10 mouse cellular contexts compared by ENCODE assay signal in genomic region chr10:20313941-20314340, GRCm38 (mm10). TPM values are rescaled to one million over a fixed set of nuclear protein-coding genes. Genes with fewer than 3 reads are reported as not detected.
A peak's percentile ranks its signal among the peaks of the same experiment; 100 is the strongest.
DNase-seq lines count a peak whose midpoint lies in the region; ATAC-seq and TF ChIP-seq lines count a peak whose summit lies in the region.
"Had no signal": no experiment of that assay in that cellular context is flagged by ENCODE, and none has a peak within 500 bp of the region (broad histone marks: within the 10 kb centered on the region; RNA-seq: fewer than 3 reads in every experiment).

No protein-coding gene starts in this region.

- no peak for DNase-seq in lung, embryonic 14.5 days
- no peak for DNase-seq in lung, postnatal 36 days
- no peak for DNase-seq in intestine, embryonic 14.5 days (ENCODE audit: low spot score)
- no peak for DNase-seq in midbrain, postnatal 0 days (ENCODE audit: low spot score)
- DNase-seq in frontal cortex, postnatal 36 days (ENCODE audit: low spot score in 2 of 2), result no peak
- DNase-seq in adrenal gland, adult 2 months, result no peak
- no peak for DNase-seq in adipocyte (ENCODE audit: low spot score)
- DNase-seq: right cerebral cortex, postnatal 25 days had no signal

- H3K4me1 ChIP-seq in lung, embryonic 14.5 days (ENCODE audit: insufficient read depth), result peaks cover 4% of the 10 kb centered on the region
- H3K4me1 ChIP-seq in embryonic facial prominence, embryonic 15.5 days, result peaks cover 17% of the 10 kb centered on the region; the same call in 1 of the 2 replicates
- peaks cover 14% of the 10 kb centered on the region for H3K4me1 ChIP-seq in intestine, embryonic 14.5 days (replicated peaks; ENCODE audit: control insufficient read depth, insufficient read depth, low read length)
- no peaks in the 10 kb centered on the region for H3K4me1 ChIP-seq in midbrain, postnatal 0 days (ENCODE audit: insufficient read depth, low read length)

- no peak for ATAC-seq in lung, embryonic 14.5 days (ENCODE audit: insufficient read depth)
- ATAC-seq in embryonic facial prominence, embryonic 15.5 days (ENCODE audit: insufficient number of reproducible peaks, low FRiP score, low TSS enrichment, low read depth), result no peak
- ATAC-seq in intestine, embryonic 14.5 days (replicated peaks; ENCODE audit: low FRiP score, low TSS enrichment, low read depth), result no peak
- ATAC-seq in midbrain, postnatal 0 days (ENCODE audit: low FRiP score), result no peak

- peak overlapping the region; percentile 89 for H3K4me3 ChIP-seq in lung, embryonic 14.5 days (ENCODE audit: low read depth, low read length)
- H3K4me3 ChIP-seq in embryonic facial prominence, embryonic 15.5 days (replicated peaks), result no peak overlapping the region
- no peak overlapping the region for H3K4me3 ChIP-seq in intestine, embryonic 14.5 days (ENCODE audit: low read depth, low read length)
- peak overlapping the region; percentile 78; the same call in 1 of the 2 replicates for H3K4me3 ChIP-seq in midbrain, postnatal 0 days (ENCODE audit: low read depth, low read length)

- H3K9me3 ChIP-seq in lung, embryonic 14.5 days (ENCODE audit: low read depth, low read length), result no peaks in the 10 kb centered on the region
- H3K9me3 ChIP-seq in embryonic facial prominence, embryonic 15.5 days (replicated peaks), result no peaks in the 10 kb centered on the region
- H3K9me3 ChIP-seq in intestine, embryonic 14.5 days (ENCODE audit: control insufficient read depth, low read length), result no peaks in the 10 kb centered on the region
- H3K9me3 ChIP-seq in midbrain, postnatal 0 days (ENCODE audit: low read length), result no peaks in the 10 kb centered on the region
- H3K9me3 ChIP-seq: limb, embryonic 15.5 days had no signal

- H3K9ac ChIP-seq in lung, embryonic 14.5 days, result no peak overlapping the region
- no peak overlapping the region for H3K9ac ChIP-seq in embryonic facial prominence, embryonic 15.5 days
- H3K9ac ChIP-seq in intestine, embryonic 14.5 days (ENCODE audit: low read length), result no peak overlapping the region
- H3K9ac ChIP-seq in midbrain, postnatal 0 days (replicated peaks; ENCODE audit: low read length, poor library complexity, severe bottlenecking), result no peak overlapping the region
- H3K9ac ChIP-seq: limb, embryonic 15.5 days had no signal

- H3K4me2 ChIP-seq in lung, embryonic 14.5 days, result peak overlapping the region; percentile 67
- peak overlapping the region; percentile 17; the same call in 1 of the 2 replicates for H3K4me2 ChIP-seq in embryonic facial prominence, embryonic 15.5 days (replicated peaks)
- peak overlapping the region; percentile 59 for H3K4me2 ChIP-seq in intestine, embryonic 14.5 days (ENCODE audit: low read length)
- peak overlapping the region; percentile 75; the same call in 1 of the 2 replicates for H3K4me2 ChIP-seq in midbrain, postnatal 0 days (ENCODE audit: low read depth, low read length, poor library complexity, severe bottlenecking)

- no peak overlapping the region for H3K27ac ChIP-seq in lung, embryonic 14.5 days (ENCODE audit: low read depth)
- no peak overlapping the region for H3K27ac ChIP-seq in embryonic facial prominence, embryonic 15.5 days (replicated peaks)
- H3K27ac ChIP-seq in intestine, embryonic 14.5 days (ENCODE audit: low read depth), result no peak overlapping the region
- H3K27ac ChIP-seq in midbrain, postnatal 0 days (ENCODE audit: low read depth, low read length), result no peak overlapping the region

- TF ChIP-seq CTCF in lung, embryonic 14.5 days (IDR thresholded peaks at IDR 0.05; ENCODE audit: low read depth), result no peak
- TF ChIP-seq CTCF in midbrain, postnatal 0 days (IDR thresholded peaks at IDR 0.05), result no peak

- 77% methylated on average over 4 of the region's 4 CpGs for WGBS in lung, embryonic 14.5 days
- 84% methylated on average over 4 of the region's 4 CpGs for WGBS in embryonic facial prominence, embryonic 15.5 days
- WGBS in intestine, embryonic 14.5 days, result 86% methylated on average over 4 of the region's 4 CpGs
- 84% methylated on average over 4 of the region's 4 CpGs for WGBS in midbrain, postnatal 0 days

- no peaks in the 10 kb centered on the region for H3K27me3 ChIP-seq in lung, embryonic 14.5 days (ENCODE audit: insufficient read depth, low read length)
- no peaks in the 10 kb centered on the region for H3K27me3 ChIP-seq in embryonic facial prominence, embryonic 15.5 days
- no peaks in the 10 kb centered on the region for H3K27me3 ChIP-seq in intestine, embryonic 14.5 days (replicated peaks; ENCODE audit: control insufficient read depth, insufficient read depth, low read length)
- H3K27me3 ChIP-seq in midbrain, postnatal 0 days (ENCODE audit: insufficient read depth, low read length), result no peaks in the 10 kb centered on the region
- H3K27me3 ChIP-seq: limb, embryonic 15.5 days had no signal

- peaks cover 22% of the 10 kb centered on the region for H3K36me3 ChIP-seq in lung, embryonic 14.5 days (ENCODE audit: insufficient read depth)
- H3K36me3 ChIP-seq in embryonic facial prominence, embryonic 15.5 days, result peaks cover 9% of the 10 kb centered on the region; the same call in 1 of the 2 replicates
- H3K36me3 ChIP-seq in intestine, embryonic 14.5 days (ENCODE audit: control insufficient read depth, insufficient read depth, low read length), result peaks cover 17% of the 10 kb centered on the region
- no peaks in the 10 kb centered on the region for H3K36me3 ChIP-seq in midbrain, postnatal 0 days (ENCODE audit: insufficient read depth, low read length)

RNA-seq across cellular contexts. Expression of gene Bclaf1, which starts 1.7 kb away (rescaled TPM):
- polyA plus RNA-seq in lung, embryonic 14.5 days (2014; fragmentation: Nextera tagmentation; extraction: Ambion mirVana), result 151 and 155 TPM in 2 replicates
- 107 and 114 TPM in 2 replicates for polyA plus RNA-seq in embryonic facial prominence, embryonic 15.5 days (2015; fragmentation: Nextera tagmentation; extraction: Ambion mirVana)
- 129 and 148 TPM in 2 replicates for polyA plus RNA-seq in intestine, embryonic 14.5 days (2014; fragmentation: Nextera tagmentation; extraction: Ambion mirVana)
- total RNA-seq in midbrain, postnatal 0 days (2014; rRNA removed), result 91.1 and 137 TPM in 2 replicates
- 84.8 and 101 TPM in 2 replicates for polyA plus RNA-seq in midbrain, postnatal 0 days (2015; fragmentation: Nextera tagmentation; extraction: Ambion mirVana)
- 100 to 1,000 TPM in 1 of 2 experiments, 10 to 100 TPM in 1; 80.7 to 129 TPM for total RNA-seq in adrenal gland, adult 2 months (2021)
- polyA plus RNA-seq in adrenal gland, adult 2 months (2012; rRNA removed), result 4.2 and 6.4 TPM in 2 replicates

RNA-seq across cellular contexts. Expression of gene Mtfr2, which starts 33.6 kb away (rescaled TPM):
- 3.2 and 4.9 TPM in 2 replicates for polyA plus RNA-seq in lung, embryonic 14.5 days (2014; fragmentation: Nextera tagmentation; extraction: Ambion mirVana)
- 1.1 and 1.2 TPM in 2 replicates for polyA plus RNA-seq in embryonic facial prominence, embryonic 15.5 days (2015; fragmentation: Nextera tagmentation; extraction: Ambion mirVana)
- 2.6 and 2.7 TPM in 2 replicates for polyA plus RNA-seq in intestine, embryonic 14.5 days (2014; fragmentation: Nextera tagmentation; extraction: Ambion mirVana)
- total RNA-seq in midbrain, postnatal 0 days (2014; rRNA removed), result 0.27 and 0.94 TPM in 2 replicates
- polyA plus RNA-seq in midbrain, postnatal 0 days (2015; fragmentation: Nextera tagmentation; extraction: Ambion mirVana), result 0.23 and 0.34 TPM in 2 replicates
- total RNA-seq in adrenal gland, adult 2 months (2021), result 1 to 10 TPM in 1 of 2 experiments, under 1 TPM in 1; 0.66 to 1.4 TPM
- 0.19 and 0.26 TPM in 2 replicates for polyA plus RNA-seq in adrenal gland, adult 2 months (2012; rRNA removed)

Comparison
In these comparisons a context has a peak if more than half of its experiments do, and no peak if none do; other contexts are left out.
1. H3K4me2 ChIP-seq: peak in every context shown above with its lines; median percentile 75 in midbrain, postnatal 0 days; 67 in lung, embryonic 14.5 days; 59 in intestine, embryonic 14.5 days; 17 in embryonic facial prominence, embryonic 15.5 days.
2. H3K4me3 ChIP-seq: peak in lung, embryonic 14.5 days (single experiment) and midbrain, postnatal 0 days (single experiment); none in embryonic facial prominence, embryonic 15.5 days (single experiment) and intestine, embryonic 14.5 days (single experiment).
3. RNA of gene Bclaf1, which starts 1.7 kb away (polyA plus RNA-seq): 151 to 155 TPM in lung, embryonic 14.5 days, 129 to 148 TPM in intestine, embryonic 14.5 days, 107 to 114 TPM in embryonic facial prominence, embryonic 15.5 days and 84.8 to 101 TPM in midbrain, postnatal 0 days; 4.2 to 6.4 TPM in adrenal gland, adult 2 months; every median in the first group is over 10 times any median in the second.